Mouse (Mus musculus) testis, postnatal 14 days (tissue): ENCODE measurements around the gene Myof.
A peak's percentile ranks its signal among the peaks of the same experiment; 100 is the strongest.

Experiments used
- DNase-seq: peaks from one replicate; pipeline ENCODE4 v3.0.0; 2021; ENCODE audit warnings: low spot score

Gene Myof

GRCm38 (mm10) chr19:37939203-37939602 lies 104.2 kb downstream of the Myof start:
- DNase-seq = no peak

GRCm38 (mm10) chr19:37937092-37937491 lies 106.3 kb downstream of the Myof start:
- no peak for DNase-seq

GRCm38 (mm10) chr19:37934640-37935039 lies 108.7 kb downstream of the Myof start:
- DNase-seq = no peak

GRCm38 (mm10) chr19:37932198-37932597 lies 111.2 kb downstream of the Myof start:
- DNase-seq = no peak

GRCm38 (mm10) chr19:37927911-37928310 lies 115.5 kb downstream of the Myof start:
- DNase-seq = no peak

GRCm38 (mm10) chr19:37925323-37925722 lies 118.1 kb downstream of the Myof start:
- no peak for DNase-seq

GRCm38 (mm10) chr19:37924266-37924665 lies 119.1 kb downstream of the Myof start:
- DNase-seq = no peak

- no peak for DNase-seq
Observed at GRCm38 (mm10) chr19:37921098-37921497, 122.3 kb downstream of the Myof start.

GRCm38 (mm10) chr19:37918515-37918932 lies 124.9 kb downstream of the Myof start:
- no peak for DNase-seq

- DNase-seq = no peak
Observed at GRCm38 (mm10) chr19:37914261-37914660, 129.1 kb downstream of the Myof start.

GRCm38 (mm10) chr19:37912501-37912900 lies 130.9 kb downstream of the Myof start:
- no peak for DNase-seq

GRCm38 (mm10) chr19:37909830-37910261 lies 133.5 kb downstream of the Myof start:
- no peak for DNase-seq

GRCm38 (mm10) chr19:37907451-37908320 lies 135.7 kb downstream of the Myof start:
- DNase-seq = no peak

- no peak for DNase-seq
Observed at GRCm38 (mm10) chr19:37906916-37907315, 136.5 kb downstream of the Myof start.

GRCm38 (mm10) chr19:37896081-37896480 lies 147.3 kb downstream of the Myof start:
- no peak for DNase-seq

- DNase-seq = no peak
Observed at GRCm38 (mm10) chr19:37891006-37891405, 152.4 kb downstream of the Myof start.

- DNase-seq = peak; percentile 52
Observed at GRCm38 (mm10) chr19:37886355-37887120, 156.8 kb downstream of the Myof start.

GRCm38 (mm10) chr19:37881431-37882081 lies 161.8 kb downstream of the Myof start:
- DNase-seq = no peak

- DNase-seq = no peak
Observed at GRCm38 (mm10) chr19:37877511-37878167, 165.7 kb downstream of the Myof start.

- DNase-seq = no peak
Observed at GRCm38 (mm10) chr19:37876605-37877245, 166.7 kb downstream of the Myof start.

- DNase-seq = no peak
Observed at GRCm38 (mm10) chr19:37873499-37873898, 169.9 kb downstream of the Myof start.
